Mouse (Mus musculus): ENCODE data around the gene Foxr1. TPM values are rescaled to one million over a fixed set of nuclear protein-coding genes. Genes with fewer than 3 reads are reported as not detected.

Foxr1 gene
- total and polyA plus RNA-seq, 2 experiments from 2014 or later: not detected

DNA sequence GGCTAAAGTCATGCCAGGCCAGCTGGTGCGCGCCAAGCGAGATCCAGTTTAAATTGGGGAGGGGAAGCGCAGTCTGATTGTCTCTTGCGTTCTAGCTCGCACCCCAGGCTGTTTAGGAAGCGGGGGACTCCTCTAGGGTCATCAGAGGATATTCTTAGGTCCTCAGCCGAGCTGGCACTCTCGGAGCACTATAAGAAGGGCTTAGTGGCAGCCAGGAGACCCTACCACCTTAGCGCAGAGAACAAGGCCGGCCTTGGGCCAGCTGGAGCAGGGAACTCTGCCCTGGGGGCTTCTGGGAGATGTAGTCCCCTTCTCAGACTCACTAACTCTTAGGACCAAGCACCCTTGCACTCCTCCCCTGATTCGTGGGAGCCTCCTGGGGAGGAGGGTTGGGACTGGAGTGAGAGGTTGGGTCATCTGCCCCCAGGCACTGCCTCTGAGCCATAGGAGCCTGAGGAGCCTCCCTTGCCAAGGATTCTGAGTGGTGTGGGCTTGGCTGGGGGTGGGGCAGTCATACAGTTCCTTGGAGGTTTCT, 42.6 kb upstream of the Foxr1 start:
- WGBS: 0% methylated on average over 12 of the region's 12 CpGs
- no peak for ATAC-seq (ENCODE audit: low FRiP score)

DNA sequence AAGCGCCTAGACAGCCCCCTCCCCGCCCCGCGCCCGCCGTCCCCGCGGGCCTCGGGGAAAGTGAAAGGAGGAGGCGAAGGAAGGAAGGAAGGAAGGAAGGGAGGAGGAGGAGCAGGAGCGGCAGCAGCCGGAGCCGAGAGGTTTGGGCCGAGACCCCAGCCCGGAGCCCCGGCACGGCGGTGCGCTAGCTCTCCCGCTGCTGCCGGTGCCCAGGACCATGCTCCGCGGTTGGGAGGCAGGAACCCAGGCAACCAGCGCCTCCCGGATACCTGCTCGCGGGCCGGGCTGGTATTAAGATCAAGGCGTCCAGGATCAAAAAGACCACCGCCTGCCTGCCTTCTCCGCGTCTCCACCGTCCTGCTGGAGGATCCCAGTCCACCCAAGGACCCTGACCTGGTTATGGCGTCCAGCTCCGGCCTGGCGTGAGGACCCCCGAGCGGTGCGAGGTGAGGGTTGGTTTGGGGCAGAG, 42.1 kb upstream of the Foxr1 start:
- no peak for DNase-seq (ENCODE audit: low spot score)
- peak overlapping the region; percentile 95 for H3K27ac ChIP-seq (ENCODE audit: low read depth, low read length)
- peak overlapping the region; percentile 98 for H3K9ac ChIP-seq (replicated peaks; ENCODE audit: low read length, poor library complexity, severe bottlenecking)
- WGBS: 0% methylated on average over 30 of the region's 39 CpGs
- no peaks in the 10 kb centered on the region for H3K27me3 ChIP-seq (ENCODE audit: insufficient read depth, low read length)
- no peaks in the 10 kb centered on the region for H3K9me3 ChIP-seq (ENCODE audit: low read length)
- ATAC-seq (ENCODE audit: low FRiP score): no peak
- peak overlapping the region; percentile 98 for H3K4me3 ChIP-seq (ENCODE audit: low read depth, low read length)
- TF ChIP-seq CTCF (IDR thresholded peaks at IDR 0.05): no peak
- H3K36me3 ChIP-seq (ENCODE audit: insufficient read depth, low read length): no peaks in the 10 kb centered on the region
- H3K4me2 ChIP-seq (ENCODE audit: low read depth, low read length, poor library complexity, severe bottlenecking): peak overlapping the region; percentile 99
- peaks cover 40% of the 10 kb centered on the region for H3K4me1 ChIP-seq (ENCODE audit: insufficient read depth, low read length)

More for the DNA sequence above, 42.6 kb upstream of the Foxr1 start:
- no peak for TF ChIP-seq CTCF (IDR thresholded peaks at IDR 0.05)
- H3K9me3 ChIP-seq (ENCODE audit: low read length): no peaks in the 10 kb centered on the region
- peak overlapping the region; percentile 95 for H3K27ac ChIP-seq (ENCODE audit: low read depth, low read length)
- H3K36me3 ChIP-seq (ENCODE audit: insufficient read depth, low read length): no peaks in the 10 kb centered on the region
- H3K4me2 ChIP-seq (ENCODE audit: low read depth, low read length, poor library complexity, severe bottlenecking): peak overlapping the region; percentile 99
- peak overlapping the region; percentile 98 for H3K9ac ChIP-seq (replicated peaks; ENCODE audit: low read length, poor library complexity, severe bottlenecking)
- peak overlapping the region; percentile 98 for H3K4me3 ChIP-seq (ENCODE audit: low read depth, low read length)
- peak; percentile 86 for DNase-seq (ENCODE audit: low spot score)
- no peaks in the 10 kb centered on the region for H3K27me3 ChIP-seq (ENCODE audit: insufficient read depth, low read length)
- H3K4me1 ChIP-seq (ENCODE audit: insufficient read depth, low read length): peaks cover 45% of the 10 kb centered on the region

DNA sequence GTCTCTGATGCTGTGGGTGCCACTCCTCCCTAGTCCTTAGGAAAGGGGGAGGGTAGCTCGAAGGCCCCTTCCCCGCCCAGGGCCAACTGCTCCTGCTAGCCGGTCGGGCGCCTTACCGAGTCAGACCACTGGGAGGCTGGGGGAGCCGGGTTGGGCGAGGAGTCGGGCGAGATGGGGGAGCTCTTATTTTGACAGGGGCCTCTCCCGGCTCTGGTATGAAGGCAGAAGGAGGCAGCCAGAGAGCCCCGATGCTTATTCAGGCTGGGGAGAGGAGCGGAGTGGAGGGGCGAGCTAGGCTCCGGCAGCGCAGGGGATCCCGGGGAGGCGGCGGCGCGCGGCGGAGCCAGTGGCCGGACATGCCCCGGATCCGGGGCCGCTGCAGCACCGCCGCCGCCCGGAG, 41.6 kb upstream of the Foxr1 start, which contains the start of gene Bcl9l:
Gene Bcl9l, plus strand, starts transcription at position 274 of the 400 bp plus-strand sequence.
- peaks cover 38% of the 10 kb centered on the region for H3K4me1 ChIP-seq (ENCODE audit: insufficient read depth, low read length)
- peak within 1 kb of the TSS; percentile 98 for H3K4me3 ChIP-seq (ENCODE audit: low read depth, low read length)
- H3K4me2 ChIP-seq (ENCODE audit: low read depth, low read length, poor library complexity, severe bottlenecking): peak within 1 kb of the TSS; percentile 99
- peak within 1 kb of the TSS; percentile 98 for H3K9ac ChIP-seq (replicated peaks; ENCODE audit: low read length, poor library complexity, severe bottlenecking)
- no peaks in the 10 kb centered on the region for H3K27me3 ChIP-seq (ENCODE audit: insufficient read depth, low read length)
- DNase-seq (ENCODE audit: low spot score) (peak; percentile 97), ATAC-seq (ENCODE audit: low FRiP score) (peak; percentile 67)
- TF ChIP-seq CTCF (IDR thresholded peaks at IDR 0.05): peak; percentile 81
- no peaks in the 10 kb centered on the region for H3K9me3 ChIP-seq (ENCODE audit: low read length)
- WGBS: under 1% methylated on average over 27 of the region's 31 CpGs
- H3K36me3 ChIP-seq (ENCODE audit: insufficient read depth, low read length): no peaks in the 10 kb centered on the region
- peak within 1 kb of the TSS; percentile 95 for H3K27ac ChIP-seq (ENCODE audit: low read depth, low read length)

DNA sequence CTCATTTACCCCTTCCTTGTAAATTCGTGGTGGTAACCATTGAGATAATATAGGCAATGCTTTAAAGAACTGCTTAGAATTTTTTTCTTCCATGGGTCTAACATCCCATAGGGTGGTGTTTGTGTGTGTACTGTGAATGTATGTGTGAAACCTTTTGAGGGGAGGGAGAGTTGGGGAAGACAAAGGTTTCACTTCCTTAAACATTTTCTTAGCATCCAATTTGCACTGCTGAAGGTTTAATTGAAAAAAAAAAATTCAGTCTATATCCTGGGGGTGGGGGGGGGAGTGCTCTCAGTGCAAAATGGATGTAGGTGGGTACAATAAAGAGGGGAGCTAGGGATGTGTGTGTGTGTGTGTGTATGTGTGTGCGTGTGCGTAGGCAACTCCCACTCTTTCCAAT, 41.2 kb upstream of the Foxr1 start:
- Histone ChIP-seq H3K4me3 (ENCODE audit: low read depth, low read length) (peak overlapping the region; percentile 98), H3K27me3 (ENCODE audit: insufficient read depth, low read length) (no peaks in the 10 kb centered on the region), H3K4me2 (ENCODE audit: low read depth, low read length, poor library complexity, severe bottlenecking) (peak overlapping the region; percentile 99), H3K36me3 (ENCODE audit: insufficient read depth, low read length) (no peaks in the 10 kb centered on the region), H3K9ac (replicated peaks; ENCODE audit: low read length, poor library complexity, severe bottlenecking) (peak overlapping the region; percentile 98), H3K27ac (ENCODE audit: low read depth, low read length) (peak overlapping the region; percentile 95), H3K4me1 (ENCODE audit: insufficient read depth, low read length) (peaks cover 37% of the 10 kb centered on the region), H3K9me3 (ENCODE audit: low read length) (no peaks in the 10 kb centered on the region)
- 7% methylated on average over 3 of the region's 3 CpGs for WGBS
- ATAC-seq (ENCODE audit: low FRiP score) (no peak), DNase-seq (ENCODE audit: low spot score) (no peak)
- TF ChIP-seq CTCF (IDR thresholded peaks at IDR 0.05): no peak

DNA sequence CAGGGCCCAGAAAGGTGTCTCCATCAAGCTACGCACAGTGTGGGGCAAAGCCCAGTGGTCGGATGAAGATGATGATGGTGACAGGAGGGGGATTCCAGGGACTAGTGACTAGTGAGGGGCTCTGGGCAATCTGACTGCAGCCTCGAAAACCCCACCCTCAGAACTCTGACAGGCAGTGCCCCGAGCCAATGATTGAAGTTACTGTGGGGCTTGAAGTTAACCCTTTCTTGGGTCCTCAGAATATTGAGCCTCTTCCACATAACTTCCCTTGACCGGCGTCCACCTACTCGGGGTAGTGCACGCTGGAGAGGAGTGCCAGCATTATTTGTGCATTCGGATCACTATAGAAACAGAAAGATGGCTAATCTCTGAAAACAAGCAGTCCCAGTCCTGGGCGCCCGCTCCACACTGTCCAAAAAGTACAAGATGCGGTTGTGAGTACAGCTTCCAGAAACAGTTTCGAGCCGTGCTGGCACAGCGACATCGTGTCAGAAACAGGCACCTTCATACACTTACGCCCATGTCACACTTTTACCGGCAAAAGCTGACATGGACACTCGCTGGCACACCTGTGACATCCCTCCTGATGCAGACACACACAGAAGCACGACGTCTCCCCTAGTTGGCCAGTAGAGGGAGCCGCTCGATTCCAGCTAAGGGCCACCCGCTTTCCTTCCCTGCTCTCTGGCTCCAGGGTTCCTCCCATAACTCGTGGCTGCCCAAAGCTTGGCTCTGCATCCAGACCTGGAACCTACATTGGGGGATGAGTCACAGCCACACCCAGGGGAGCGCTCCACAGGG, 38.9 kb upstream of the Foxr1 start:
- Histone ChIP-seq H3K4me2 (ENCODE audit: low read depth, low read length, poor library complexity, severe bottlenecking) (peak overlapping the region; percentile 87), H3K4me1 (ENCODE audit: insufficient read depth, low read length) (peaks cover 14% of the 10 kb centered on the region), H3K27ac (ENCODE audit: low read depth, low read length) (peak overlapping the region; percentile 96), H3K27me3 (ENCODE audit: insufficient read depth, low read length) (no peaks in the 10 kb centered on the region), H3K36me3 (ENCODE audit: insufficient read depth, low read length) (no peaks in the 10 kb centered on the region), H3K9ac (replicated peaks; ENCODE audit: low read length, poor library complexity, severe bottlenecking) (peak overlapping the region; percentile 87), H3K9me3 (ENCODE audit: low read length) (no peaks in the 10 kb centered on the region), H3K4me3 (ENCODE audit: low read depth, low read length) (peak overlapping the region; percentile 94)
- ATAC-seq (ENCODE audit: low FRiP score) (peak; percentile 53), DNase-seq (ENCODE audit: low spot score) (peak; percentile 94)
- peak; percentile 94 for TF ChIP-seq CTCF (IDR thresholded peaks at IDR 0.05)
- WGBS: under 1% methylated on average over 26 of the region's 26 CpGs
